Mouse (Mus musculus) gastrocnemius, adult 2 months (tissue): ENCODE data around the gene Kif19a. TPM values are rescaled to one million over a fixed set of nuclear protein-coding genes. Genes with fewer than 3 reads are reported as not detected.
A peak's percentile ranks its signal among the peaks of the same experiment; 100 is the strongest.

Experiments
- DNase-seq: peaks from one replicate; pipeline ENCODE4 v3.0.0; 2022
- H3K27ac ChIP-seq: fragments of 200-600 bp; 2 replicates; pipeline ENCODE4 v1.8.1; 2022; ENCODE audit warnings: mild to moderate bottlenecking
- H3K4me3 ChIP-seq: fragments of 200-600 bp; 2 replicates; pipeline ENCODE4 v1.8.1; 2022; ENCODE audit warnings: mild to moderate bottlenecking, moderate library complexity
- CTCF ChIP-seq: fragments of 200-600 bp; IDR thresholded peaks from 2 replicates; pipeline ENCODE4 v1.8.1; 2022; ENCODE audit warnings: antibody characterized with exemption, mild to moderate bottlenecking, moderate library complexity
- intact Hi-C: fragments of 180-260 bp; cut with DNase I; formaldehyde crosslinking; loops from one replicate; pipeline ENCODE4 v1.15.1; 2025
- total RNA-seq, 2 experiments: library from RNA; stranded (reverse); gene quantifications; 2 replicates each; pipeline ENCODE4 v1.2.3; 2021

Gene Kif19a
- total RNA-seq, 2 experiments from 2014 or later, result 0.54 to 0.56 TPM

GRCm38 (mm10) chr11:114801906-114802305 is 36.7 kb downstream of the Kif19a start:
- no peak for TF ChIP-seq CTCF
- Histone ChIP-seq H3K27ac (no peak overlapping the region), H3K4me3 (no peak overlapping the region)
- intact Hi-C loops, result no loop called here
- no peak for DNase-seq

- no peak for TF ChIP-seq CTCF
- Histone ChIP-seq H3K4me3 (no peak overlapping the region), H3K27ac (no peak overlapping the region)
- no peak for DNase-seq
- intact Hi-C loops, result no loop called here
These were observed 37.5 kb downstream of the Kif19a start for GRCm38 (mm10) chr11:114802540-114803267.

DNA sequence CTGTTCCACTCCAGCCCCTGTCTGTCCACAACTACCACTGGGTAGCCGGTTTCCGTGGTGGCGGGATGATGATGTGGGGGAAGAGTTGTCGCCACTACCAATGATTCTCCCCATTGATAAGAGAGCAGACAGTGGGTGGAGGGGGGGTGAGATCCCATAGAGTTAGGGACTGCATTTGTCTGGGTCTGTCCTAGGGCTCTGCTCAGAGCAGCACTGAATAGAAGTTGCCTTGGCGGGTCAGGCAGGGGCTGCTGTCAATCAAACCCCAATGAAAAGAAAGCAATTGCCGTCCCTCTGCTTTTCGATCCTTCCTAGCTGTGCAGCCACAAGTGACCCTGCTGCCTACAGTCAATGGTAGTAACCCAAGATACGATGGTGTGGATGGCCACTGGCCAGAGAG is 38.8 kb downstream of the Kif19a start:
- no peak for DNase-seq
- H3K4me3 ChIP-seq, result no peak overlapping the region
- no peak for TF ChIP-seq CTCF
- intact Hi-C loops, result no loop called here
- H3K27ac ChIP-seq, result no peak overlapping the region

- no peak for TF ChIP-seq CTCF
- DNase-seq, result no peak
- H3K4me3 ChIP-seq, result no peak overlapping the region
- intact Hi-C loops, result no loop called here
- H3K27ac ChIP-seq, result no peak overlapping the region
These were observed 41.8 kb downstream of the Kif19a start for GRCm38 (mm10) chr11:114807025-114807424.

GRCm38 (mm10) chr11:114807686-114808427 is 42.7 kb downstream of the Kif19a start:
- intact Hi-C loops, result no loop called here
- no peak overlapping the region for H3K4me3 ChIP-seq
- no peak for TF ChIP-seq CTCF
- no peak for DNase-seq
- H3K27ac ChIP-seq, result no peak overlapping the region

DNA sequence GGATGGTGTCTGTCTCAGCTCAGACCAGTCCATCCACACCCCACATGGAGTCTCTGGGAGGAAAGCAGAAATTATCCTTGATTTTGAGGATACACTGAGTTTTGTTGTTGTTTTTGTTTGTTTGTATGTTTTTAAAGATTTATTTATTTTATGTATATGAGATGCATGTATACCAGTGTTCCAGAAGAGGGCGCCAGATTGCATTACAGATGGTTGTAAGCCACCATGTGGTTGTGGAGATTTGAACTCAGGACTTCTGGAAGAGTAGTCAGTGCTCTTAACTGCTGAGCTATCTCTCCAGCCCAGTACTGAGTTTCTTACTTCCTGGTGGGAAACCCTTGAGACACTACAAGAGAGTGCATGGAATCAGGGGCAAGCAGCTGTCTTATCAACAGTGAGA is 44.2 kb downstream of the Kif19a start:
- intact Hi-C loops, result no loop called here
- H3K27ac ChIP-seq, result no peak overlapping the region
- no peak overlapping the region for H3K4me3 ChIP-seq
- peak; percentile 58 for TF ChIP-seq CTCF
- DNase-seq, result no peak

DNA sequence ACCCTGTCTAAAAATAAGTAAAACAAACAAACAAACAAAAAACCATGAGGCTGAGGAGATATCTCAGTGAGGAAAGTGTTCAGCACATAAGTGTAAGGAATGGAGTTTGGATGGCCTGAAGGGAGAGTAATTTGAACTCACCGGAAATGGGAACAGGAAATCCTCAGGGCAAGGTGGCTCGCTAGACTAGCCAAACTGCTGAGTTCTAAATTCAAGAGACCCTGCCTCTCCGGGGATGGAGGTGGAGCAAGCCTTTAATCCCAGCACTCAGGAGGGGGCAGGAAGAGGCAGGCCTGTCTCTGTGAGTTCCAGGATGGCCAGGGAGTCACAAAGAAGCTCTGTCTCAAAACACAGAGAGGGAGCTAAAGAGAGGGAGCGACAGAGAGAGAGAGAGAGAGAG is 45.2 kb downstream of the Kif19a start:
- H3K4me3 ChIP-seq, result no peak overlapping the region
- intact Hi-C loops, result no loop called here
- DNase-seq, result no peak

DNA sequence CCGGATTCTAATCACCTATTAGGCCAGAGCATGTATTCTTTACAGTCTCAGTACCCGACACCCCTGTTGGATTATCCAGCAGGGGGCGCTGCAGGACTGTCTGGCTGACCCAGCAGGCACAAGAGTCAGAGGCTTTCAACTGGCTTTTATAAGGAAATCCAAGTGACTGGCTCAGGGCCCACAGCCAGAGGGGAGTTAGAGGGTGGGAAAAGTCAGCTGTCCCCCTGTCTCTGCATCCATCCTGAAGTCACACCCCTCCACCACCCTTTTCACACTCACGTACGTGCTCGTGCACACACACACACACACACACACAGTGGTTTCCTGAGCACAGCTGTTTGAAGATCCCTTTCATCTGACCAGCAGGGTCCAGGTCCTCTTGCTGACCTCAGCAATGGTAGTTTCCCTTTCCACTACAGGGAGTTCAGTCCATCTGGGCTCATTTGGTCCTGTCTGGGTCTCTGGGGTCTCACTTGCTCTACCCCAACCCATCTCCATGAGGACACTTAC is 47.6 kb downstream of the Kif19a start:
- Histone ChIP-seq H3K4me3 (no peak overlapping the region), H3K27ac (peak overlapping the region; percentile 31; the same call in 1 of the 2 replicates)
- peak; percentile 97 for TF ChIP-seq CTCF
- intact Hi-C loops, result loop anchor here (1.0 kb wide), 2 partner anchors 65 to 100 kb away; no protein-coding TSS in a partner anchor
- peak; percentile 93 for DNase-seq

More for the DNA sequence above, 45.2 kb downstream of the Kif19a start:
- no peak overlapping the region for H3K27ac ChIP-seq
- no peak for TF ChIP-seq CTCF

DNA sequence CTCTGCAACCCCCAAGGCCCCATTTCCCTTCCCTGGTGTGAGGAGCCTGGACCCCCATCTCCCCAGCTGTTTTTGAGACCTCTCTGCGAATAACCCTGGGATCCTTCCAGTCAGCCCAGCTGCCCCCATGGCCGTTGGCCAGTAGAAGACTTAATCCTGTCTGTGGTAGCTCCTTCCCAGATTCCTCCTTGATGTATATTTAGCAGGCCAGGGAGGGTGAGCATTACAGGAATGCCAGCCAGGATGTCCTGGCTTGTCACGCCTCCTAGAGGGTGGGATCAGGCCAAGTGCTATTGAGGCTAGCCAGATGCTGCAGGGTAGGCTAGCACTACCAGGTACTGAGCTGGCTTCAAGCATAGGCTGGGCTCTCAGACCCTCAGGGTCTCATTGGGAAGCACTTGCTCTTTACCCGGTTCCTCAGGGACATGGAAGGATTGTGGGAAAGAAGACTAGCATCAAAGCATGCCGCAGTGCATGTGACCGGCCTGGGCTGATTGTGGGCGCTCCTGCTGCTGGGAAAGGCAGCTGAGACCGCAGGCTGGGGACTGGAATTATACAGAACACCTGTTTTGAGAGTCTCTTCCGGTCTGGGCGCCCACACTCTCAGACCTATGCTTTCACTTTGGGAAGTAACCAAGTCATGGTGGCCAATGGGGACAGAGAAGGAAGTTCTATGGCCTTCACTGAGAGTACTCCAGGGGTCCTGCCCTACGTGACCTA is 49.8 kb downstream of the Kif19a start:
- intact Hi-C loops, result no loop called here
- no peak for TF ChIP-seq CTCF
- Histone ChIP-seq H3K4me3 (no peak overlapping the region), H3K27ac (peak overlapping the region; percentile 52)
- DNase-seq, result peak; percentile 63

DNA sequence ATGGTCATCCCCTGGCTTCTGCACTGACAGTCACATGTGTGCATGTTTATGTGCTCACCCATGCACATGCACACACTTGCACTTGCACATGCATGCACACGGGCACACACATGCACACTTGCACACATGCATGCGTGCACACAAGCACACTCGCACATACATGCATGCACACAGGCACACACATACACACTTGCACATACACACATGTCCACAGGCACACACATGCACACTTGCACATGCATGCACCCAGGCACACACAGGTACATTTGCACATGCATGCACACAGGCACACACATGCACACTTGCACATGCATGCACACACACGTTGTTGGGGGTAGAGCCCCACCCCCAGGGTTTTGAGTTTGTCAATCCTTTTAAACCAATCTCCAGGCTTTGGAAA is 51.7 kb downstream of the Kif19a start:
- Histone ChIP-seq H3K4me3 (no peak overlapping the region), H3K27ac (no peak overlapping the region)
- intact Hi-C loops, result no loop called here
- no peak for DNase-seq
- TF ChIP-seq CTCF, result no peak

DNA sequence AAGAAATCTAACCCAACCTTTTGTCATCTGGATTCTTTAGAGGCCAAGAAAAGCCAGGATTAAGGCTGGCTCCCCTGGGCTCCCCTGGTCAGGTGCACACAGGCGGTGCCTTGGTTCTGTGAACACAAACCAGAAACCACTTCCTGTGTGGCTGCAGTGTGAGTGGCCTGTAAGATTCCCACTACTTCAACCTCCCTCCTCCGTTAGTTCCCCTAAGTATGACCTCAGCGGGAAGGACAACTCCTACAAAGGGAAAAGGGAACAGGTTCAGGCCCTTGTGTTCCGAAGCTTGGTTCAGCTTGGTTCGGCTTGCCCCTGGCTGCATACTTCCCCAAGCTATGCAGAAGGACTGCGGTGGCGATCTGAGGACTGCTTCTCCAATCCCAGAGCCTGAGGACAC is 53.0 kb downstream of the Kif19a start:
- TF ChIP-seq CTCF, result no peak
- H3K4me3 ChIP-seq, result no peak overlapping the region
- intact Hi-C loops, result no loop called here
- DNase-seq, result no peak
- no peak overlapping the region; the same call in 1 of the 2 replicates for H3K27ac ChIP-seq

GRCm38 (mm10) chr11:114819110-114819509 is 53.9 kb downstream of the Kif19a start:
- TF ChIP-seq CTCF, result no peak
- intact Hi-C loops, result no loop called here
- H3K4me3 ChIP-seq, result no peak overlapping the region
- no peak overlapping the region for H3K27ac ChIP-seq
- DNase-seq, result no peak

- peak overlapping the region; percentile 24; the same call in 1 of the 2 replicates for H3K27ac ChIP-seq
- H3K4me3 ChIP-seq, result no peak overlapping the region
- no peak for DNase-seq
- intact Hi-C loops, result no loop called here
- TF ChIP-seq CTCF, result no peak
These were observed 55.3 kb downstream of the Kif19a start for GRCm38 (mm10) chr11:114820444-114820843.
